Mouse (Mus musculus): ENCODE measurements around the gene Zfp68. TPM values are rescaled to one million over a fixed set of nuclear protein-coding genes. Genes with fewer than 3 reads are reported as not detected.
A peak's percentile ranks its signal among the peaks of the same experiment; 100 is the strongest.
"Not testable (repeated sequence)": the region's sequence is repeated elsewhere in the genome, so short reads cannot be mapped to it uniquely, and the experiment has no call there.

Zfp68 gene
- polyA plus RNA-seq, 1 experiment from 2014 or later, result 88.1 TPM

DNA sequence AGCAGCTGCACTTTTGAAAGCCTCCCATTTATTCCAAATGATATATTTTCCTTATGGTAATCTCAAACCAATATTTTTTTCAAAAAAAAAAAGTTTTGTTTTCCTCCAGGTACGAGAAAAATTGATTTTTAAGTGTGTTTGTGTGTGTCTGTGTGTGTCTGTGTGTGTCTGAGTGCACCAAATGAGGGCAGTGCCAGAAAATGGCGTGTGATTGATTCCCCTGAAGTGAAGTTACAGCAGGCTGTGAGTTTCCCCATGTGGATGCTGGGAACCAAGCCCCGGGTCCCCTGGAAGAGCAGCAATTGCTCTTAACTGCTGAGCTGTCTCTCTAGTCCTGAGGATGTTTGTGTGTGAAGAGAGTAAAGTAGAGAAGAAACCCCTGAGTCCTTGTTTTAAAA is 3.9 kb upstream of the Zfp68 start:
- Histone ChIP-seq H3K27ac (ENCODE audit: low read depth, low read length) (no peak overlapping the region), H3K4me3 (ENCODE audit: low read depth, low read length) (peak overlapping the region; percentile 69), H3K36me3 (ENCODE audit: control insufficient read depth, insufficient read depth, low read length) (no peaks in the 10 kb centered on the region), H3K4me1 (ENCODE audit: control insufficient read depth, insufficient read depth, low read length) (peaks cover 19% of the 10 kb centered on the region), H3K4me2 (ENCODE audit: low read depth, low read length) (peak overlapping the region; percentile 63), H3K9ac (replicated peaks; ENCODE audit: low read depth, low read length) (peak overlapping the region; percentile 84), H3K27me3 (ENCODE audit: control insufficient read depth, insufficient read depth, low read length) (no peaks in the 10 kb centered on the region), H3K9me3 (ENCODE audit: control insufficient read depth, low read length) (no peaks in the 10 kb centered on the region)
- ATAC-seq (ENCODE audit: low read depth), result no peak
- WGBS, result 13% methylated on average over 3 of the region's 3 CpGs

DNA sequence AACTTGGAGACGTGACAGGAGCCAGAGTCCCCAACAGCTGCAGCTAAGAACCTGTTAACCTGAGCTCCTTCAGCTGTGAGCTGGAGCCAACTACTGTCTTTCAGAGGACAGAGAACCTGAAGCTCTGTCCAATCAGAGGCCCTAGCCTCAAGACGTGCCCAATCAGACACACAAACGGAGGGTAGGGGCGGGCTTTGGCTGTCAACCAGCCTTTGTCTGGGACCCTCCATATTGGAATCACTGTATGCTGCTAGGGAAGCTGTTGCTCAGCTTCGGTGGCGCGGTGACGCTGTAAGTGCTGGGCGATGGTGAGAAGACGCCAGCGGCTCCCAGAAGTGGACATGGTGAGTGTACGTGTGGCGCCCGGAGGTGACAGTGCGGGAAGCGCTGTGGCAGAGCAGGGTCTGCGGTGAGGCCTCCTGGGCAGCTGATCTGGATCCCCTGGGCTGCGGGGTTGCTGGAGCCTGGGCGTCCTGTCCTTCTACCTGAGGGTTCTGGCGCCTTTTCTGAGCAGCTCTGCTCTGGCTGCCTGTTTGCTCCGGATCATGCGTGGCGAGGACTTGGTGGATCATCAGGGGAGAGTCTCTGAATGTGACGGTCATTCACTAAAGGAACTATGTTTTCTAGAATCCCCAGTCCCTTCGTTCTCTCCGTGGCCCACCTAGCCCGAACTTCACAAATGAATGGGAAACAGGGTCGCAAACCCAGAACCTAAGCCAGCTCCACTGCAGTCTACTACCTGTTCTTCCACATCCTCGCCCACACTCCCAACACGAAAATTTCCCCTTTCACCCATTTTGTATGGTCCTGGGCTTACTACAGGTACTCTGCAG is 3.3 kb upstream of the Zfp68 start, which contains the start of gene A430033K04Rik:
Gene A430033K04Rik (plus strand): TSS at position 215 of the 833 bp plus-strand sequence.
- Histone ChIP-seq H3K27me3 (ENCODE audit: control insufficient read depth, insufficient read depth, low read length) (no peaks in the 10 kb centered on the region), H3K4me3 (ENCODE audit: low read depth, low read length) (peak within 1 kb of the TSS; percentile 69), H3K4me1 (ENCODE audit: control insufficient read depth, insufficient read depth, low read length) (peaks cover 19% of the 10 kb centered on the region), H3K9me3 (ENCODE audit: control insufficient read depth, low read length) (peaks cover 5% of the 10 kb centered on the region; the same call in 1 of the 2 replicates), H3K9ac (replicated peaks; ENCODE audit: low read depth, low read length) (peak within 1 kb of the TSS; percentile 84), H3K4me2 (ENCODE audit: low read depth, low read length) (peak within 1 kb of the TSS; percentile 63), H3K27ac (ENCODE audit: low read depth, low read length) (peak within 1 kb of the TSS; percentile 93), H3K36me3 (ENCODE audit: control insufficient read depth, insufficient read depth, low read length) (no peaks in the 10 kb centered on the region)
- under 1% methylated on average over 30 of the region's 30 CpGs for WGBS
- ATAC-seq (ENCODE audit: low read depth), result peak; percentile 95

DNA sequence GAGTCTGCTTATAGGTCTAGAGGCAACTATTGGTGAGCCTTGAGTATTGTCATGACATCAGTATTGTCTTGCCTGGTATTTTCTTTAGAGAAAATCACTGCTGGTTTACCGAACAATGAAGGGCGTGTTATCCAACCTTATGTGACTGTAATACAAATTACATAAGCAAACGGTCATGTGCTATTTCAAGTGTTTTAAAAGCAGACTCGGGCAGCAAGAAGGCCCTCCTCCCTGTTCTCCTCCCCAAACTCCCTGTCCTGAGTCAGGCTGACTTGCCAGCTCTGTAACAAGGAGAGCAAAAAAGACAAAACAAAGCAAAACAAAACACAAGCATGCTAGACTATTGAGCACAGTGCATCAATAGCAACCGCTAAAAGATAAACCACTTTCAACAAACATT is 1.3 kb upstream of the Zfp68 start:
- H3K27ac ChIP-seq (ENCODE audit: low read depth, low read length), result no peak overlapping the region
- WGBS, result 71% methylated on average over 5 of the region's 5 CpGs
- H3K4me1 ChIP-seq (ENCODE audit: control insufficient read depth, insufficient read depth, low read length), result peaks cover 19% of the 10 kb centered on the region
- H3K4me2 ChIP-seq (ENCODE audit: low read depth, low read length), result no peak overlapping the region
- H3K9ac ChIP-seq (replicated peaks; ENCODE audit: low read depth, low read length), result no peak overlapping the region
- ATAC-seq (ENCODE audit: low read depth), result no peak
- no peaks in the 10 kb centered on the region for H3K27me3 ChIP-seq (ENCODE audit: control insufficient read depth, insufficient read depth, low read length)
- no peak overlapping the region for H3K4me3 ChIP-seq (ENCODE audit: low read depth, low read length)
- peaks cover 15% of the 10 kb centered on the region for H3K36me3 ChIP-seq (ENCODE audit: control insufficient read depth, insufficient read depth, low read length)
- peaks cover 16% of the 10 kb centered on the region for H3K9me3 ChIP-seq (ENCODE audit: control insufficient read depth, low read length)

DNA sequence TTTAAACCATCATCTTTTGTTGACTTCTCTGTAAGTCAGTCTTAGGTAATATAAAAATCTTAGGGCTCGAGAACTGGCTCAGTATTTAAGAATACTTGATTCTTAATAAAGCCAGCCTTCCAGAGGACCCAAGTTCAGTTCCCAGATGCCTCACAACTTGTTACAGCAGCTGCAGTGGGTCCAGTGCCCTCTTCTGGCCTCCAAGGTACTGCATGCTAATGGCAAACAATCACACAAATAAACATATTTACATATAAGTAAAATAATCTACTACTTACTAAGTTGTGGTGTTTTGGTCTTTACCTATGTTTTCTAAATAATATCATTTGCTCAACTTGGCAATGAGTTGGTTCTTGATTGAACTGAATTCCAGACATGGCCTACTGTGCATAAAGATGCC is 1.2 kb downstream of the Zfp68 start:
- Histone ChIP-seq H3K4me1 (ENCODE audit: control insufficient read depth, insufficient read depth, low read length) (0 out of 2 replicates have a peak, but pooled peaks cover 4% of the 10 kb centered on the region), H3K4me3 (ENCODE audit: low read depth, low read length) (peak overlapping the region; percentile 64), H3K9me3 (ENCODE audit: control insufficient read depth, low read length) (peaks cover 25% of the 10 kb centered on the region), H3K27ac (ENCODE audit: low read depth, low read length) (no peak overlapping the region), H3K4me2 (ENCODE audit: low read depth, low read length) (peak overlapping the region; percentile 54), H3K27me3 (ENCODE audit: control insufficient read depth, insufficient read depth, low read length) (no peaks in the 10 kb centered on the region), H3K9ac (replicated peaks; ENCODE audit: low read depth, low read length) (no peak overlapping the region), H3K36me3 (ENCODE audit: control insufficient read depth, insufficient read depth, low read length) (peaks cover 39% of the 10 kb centered on the region)
- 95% methylated on average over 1 of the region's 1 CpGs for WGBS
- no peak for ATAC-seq (ENCODE audit: low read depth)

DNA sequence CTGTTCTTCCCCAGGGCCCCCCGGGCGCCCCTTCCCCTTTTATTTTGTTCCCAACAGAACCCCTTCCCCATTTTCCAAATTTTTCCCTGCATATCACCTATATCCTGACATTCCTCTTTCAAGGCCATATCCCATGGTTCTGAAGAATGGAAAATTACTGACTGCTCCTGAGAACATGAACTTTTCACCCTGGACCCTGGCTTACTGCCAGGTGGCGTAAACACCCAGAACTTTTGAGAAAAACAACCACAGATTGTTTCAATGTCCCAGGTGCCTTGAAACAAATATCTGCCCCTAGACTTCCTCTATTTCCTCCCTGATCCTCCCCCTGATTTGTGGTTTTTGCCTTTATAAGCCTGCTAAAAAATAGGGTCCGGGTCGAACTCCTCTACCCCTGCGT is 32.2 kb downstream of the Zfp68 start:
- H3K36me3 ChIP-seq (ENCODE audit: control insufficient read depth, insufficient read depth, low read length), result no peaks in the 10 kb centered on the region
- no peak overlapping the region for H3K4me3 ChIP-seq (ENCODE audit: low read depth, low read length)
- H3K9ac ChIP-seq (replicated peaks; ENCODE audit: low read depth, low read length), result no peak overlapping the region
- H3K27me3 ChIP-seq (ENCODE audit: control insufficient read depth, insufficient read depth, low read length), result no peaks in the 10 kb centered on the region
- no peak for ATAC-seq (ENCODE audit: low read depth)
- 88% methylated on average over 5 of the region's 6 CpGs for WGBS
- no peak overlapping the region for H3K27ac ChIP-seq (ENCODE audit: low read depth, low read length)
- H3K4me1 ChIP-seq (ENCODE audit: control insufficient read depth, insufficient read depth, low read length), result no peaks in the 10 kb centered on the region
- no peak overlapping the region for H3K4me2 ChIP-seq (ENCODE audit: low read depth, low read length)
- peaks cover 3% of the 10 kb centered on the region; the same call in 1 of the 2 replicates for H3K9me3 ChIP-seq (ENCODE audit: control insufficient read depth, low read length)

DNA sequence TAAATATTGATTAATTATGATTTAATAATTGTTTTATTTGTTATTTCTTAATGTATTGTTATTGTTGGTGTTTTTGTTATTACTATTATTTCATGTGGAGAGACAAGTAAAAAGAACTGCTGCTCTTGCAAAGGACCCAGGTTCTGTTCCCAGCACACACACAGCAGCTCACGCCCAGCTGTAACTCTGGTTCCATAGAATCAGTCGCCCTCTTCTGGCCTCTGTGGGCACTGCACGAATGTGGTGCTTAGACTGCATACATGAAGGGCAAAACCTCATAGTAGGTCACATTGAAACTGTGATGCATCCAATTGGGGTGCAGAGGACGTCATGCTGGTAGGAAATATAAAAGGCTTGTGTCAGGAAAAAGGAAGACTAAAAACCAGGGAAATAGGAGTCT is 47.9 kb downstream of the Zfp68 start:
- H3K4me2 ChIP-seq (ENCODE audit: low read depth, low read length), result no peak overlapping the region
- H3K27ac ChIP-seq (ENCODE audit: low read depth, low read length), result no peak overlapping the region
- H3K9me3 ChIP-seq (ENCODE audit: control insufficient read depth, low read length), result no peaks in the 10 kb centered on the region
- H3K4me1 ChIP-seq (ENCODE audit: control insufficient read depth, insufficient read depth, low read length), result no peaks in the 10 kb centered on the region
- H3K36me3 ChIP-seq (ENCODE audit: control insufficient read depth, insufficient read depth, low read length), result no peaks in the 10 kb centered on the region
- no peaks in the 10 kb centered on the region for H3K27me3 ChIP-seq (ENCODE audit: control insufficient read depth, insufficient read depth, low read length)
- 56% methylated on average over 4 of the region's 4 CpGs for WGBS
- H3K4me3 ChIP-seq (ENCODE audit: low read depth, low read length), result no peak overlapping the region
- H3K9ac ChIP-seq (replicated peaks; ENCODE audit: low read depth, low read length), result no peak overlapping the region
- no peak for ATAC-seq (ENCODE audit: low read depth)

DNA sequence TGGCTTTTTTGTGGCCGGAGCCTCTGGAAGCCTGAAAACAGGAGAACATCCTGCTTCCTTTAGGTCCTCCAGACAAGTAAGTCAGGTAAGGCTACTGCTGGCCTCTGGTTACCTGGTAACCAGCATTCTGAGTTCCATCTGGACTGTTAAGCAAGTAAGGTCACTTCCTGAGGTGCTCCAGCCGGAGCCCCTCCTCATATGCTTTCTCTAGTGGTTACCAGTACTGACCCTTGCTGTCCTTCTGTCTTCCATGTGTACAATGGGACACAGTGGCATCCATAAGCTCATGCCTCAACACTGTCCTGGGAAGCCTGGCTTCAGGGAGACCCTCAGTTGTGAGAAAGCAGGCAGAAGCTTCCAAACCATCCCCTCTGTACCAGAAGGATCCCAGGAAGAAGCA is 54.9 kb downstream of the Zfp68 start, which contains the start of gene 1700123K08Rik:
Gene 1700123K08Rik (minus strand): TSS at position 101 of the 400 bp plus-strand sequence.
- H3K4me2 ChIP-seq (ENCODE audit: low read depth, low read length); H3K9ac ChIP-seq (replicated peaks; ENCODE audit: low read depth, low read length); H3K4me1 ChIP-seq (ENCODE audit: control insufficient read depth, insufficient read depth, low read length); H3K9me3 ChIP-seq (ENCODE audit: control insufficient read depth, low read length); ATAC-seq (ENCODE audit: low read depth); H3K27ac ChIP-seq (ENCODE audit: low read depth, low read length); H3K36me3 ChIP-seq (ENCODE audit: control insufficient read depth, insufficient read depth, low read length); H3K4me3 ChIP-seq (ENCODE audit: low read depth, low read length); H3K27me3 ChIP-seq (ENCODE audit: control insufficient read depth, insufficient read depth, low read length): not testable (repeated sequence)
- 94% methylated on average over 2 of the region's 2 CpGs for WGBS

Small RNAs within 50 kb of the gene (microRNA-seq; reads per million reads assigned to microRNA genes)
- not detected for gene Gm24082

Other genes with a start within 250 kb of the Zfp68 start
- gene Zfp157, start 178.3 kb downstream of the Zfp68 start, polyA plus RNA-seq (2014; fragmentation: Nextera tagmentation; extraction: Ambion mirVana), result 82.6 and 87.0 TPM in 2 replicates
- not detected in 2 replicates for gene 1700123K08Rik, start 55.0 kb downstream of the Zfp68 start, polyA plus RNA-seq (2014; fragmentation: Nextera tagmentation; extraction: Ambion mirVana)
- 25.6 and 26.8 TPM in 2 replicates for gene A430033K04Rik, start 3.1 kb upstream of the Zfp68 start, polyA plus RNA-seq (2014; fragmentation: Nextera tagmentation; extraction: Ambion mirVana)
- gene Fam20c, start 134.8 kb upstream of the Zfp68 start, polyA plus RNA-seq (2014; fragmentation: Nextera tagmentation; extraction: Ambion mirVana), result 56.8 and 64.6 TPM in 2 replicates
- not detected in 2 replicates for gene Gm5294, start 200.3 kb upstream of the Zfp68 start, polyA plus RNA-seq (2014; fragmentation: Nextera tagmentation; extraction: Ambion mirVana)

All from neural tube, embryonic 14.5 days (tissue).